Mouse (Mus musculus): ENCODE data around the gene Stfa1.
"Not testable (repeated sequence)": the region's sequence is repeated elsewhere in the genome, so short reads cannot be mapped to it uniquely, and the experiment has no call there.

GRCm38 (mm10) chr16:36276796-36277195 is at the start of gene Stfa1:
- not testable (repeated sequence) for TF ChIP-seq POLR2A (IDR thresholded peaks at IDR 0.05; ENCODE audit: low read depth, low read length); HCFC1 (IDR thresholded peaks at IDR 0.05; ENCODE audit: low read depth, low read length); CTCF (conservative IDR thresholded peaks at IDR 0.05 in 1 of 2, IDR thresholded peaks at IDR 0.05 in 1 of 2; ENCODE audit: low read depth in 2 of 2, low read length in 2 of 2)
